Mouse (Mus musculus): ENCODE measurements around the gene Rab42.

GRCm38 (mm10) chr4:132266835-132267349 is 36.3 kb downstream of the Rab42 start:
- no peak for TF ChIP-seq CTCF (IDR thresholded peaks at IDR 0.05; ENCODE audit: control insufficient read depth, insufficient read depth, insufficient replicate concordance, low read depth, low read length)
- TF ChIP-seq POLR2A (IDR thresholded peaks at IDR 0.05; ENCODE audit: control insufficient read depth, low read depth, low read length) = no peak
